Mouse (Mus musculus): ENCODE results near the gene Strbp. TPM values are rescaled to one million over a fixed set of nuclear protein-coding genes. Genes with fewer than 3 reads are reported as not detected.

The Strbp gene
- total RNA-seq, 2 experiments from 2014 or later: 240 to 244 TPM

- intact Hi-C loops (cut with DNase I): no loop called here
- no peak for DNase-seq (ENCODE audit: extremely low spot score in 1 of 2, low spot score in 2 of 2)
Observed at GRCm38 (mm10) chr2:37480039-37480438, 223.6 kb downstream of the Strbp start.

GRCm38 (mm10) chr2:37479559-37479958 lies 224.1 kb downstream of the Strbp start:
- DNase-seq (ENCODE audit: extremely low spot score in 1 of 2, low spot score in 2 of 2): no peak
- intact Hi-C loops (cut with DNase I): no loop called here

GRCm38 (mm10) chr2:37466266-37466665 lies 237.4 kb downstream of the Strbp start:
- no peak for DNase-seq (ENCODE audit: extremely low spot score in 1 of 2, low spot score in 2 of 2)
- intact Hi-C loops (cut with DNase I): no loop called here

GRCm38 (mm10) chr2:37460707-37461106 lies 243.0 kb downstream of the Strbp start:
- DNase-seq (ENCODE audit: extremely low spot score in 1 of 2, low spot score in 2 of 2): no peak
- intact Hi-C loops (cut with DNase I): no loop called here

- intact Hi-C loops (cut with DNase I): no loop called here
- no peak for DNase-seq (ENCODE audit: extremely low spot score in 1 of 2, low spot score in 2 of 2)
Observed at GRCm38 (mm10) chr2:37452376-37452760, 251.3 kb downstream of the Strbp start.

- intact Hi-C loops (cut with DNase I): no loop called here
Observed at GRCm38 (mm10) chr2:37451667-37452375, 251.8 kb downstream of the Strbp start.

GRCm38 (mm10) chr2:37442611-37443591 lies 260.8 kb downstream of the Strbp start, which contains the start of the genes Zbtb26, Zbtb6 and Rabgap1:
TSS of gene Zbtb26 (minus strand) at chr2:37443135.
TSS of gene Zbtb6 (minus strand) at chr2:37443171.
TSS of gene Rabgap1 (plus strand) at chr2:37443279.
- peak; percentile 94 to 98 for DNase-seq (ENCODE audit: extremely low spot score in 1 of 2, low spot score in 2 of 2)
- intact Hi-C loops (cut with DNase I): no loop called here

More at GRCm38 (mm10) chr2:37451667-37452375, 251.8 kb downstream of the Strbp start:
- DNase-seq (ENCODE audit: extremely low spot score in 1 of 2, low spot score in 2 of 2): peak; percentile 83 to 97

Small RNA genes lying within 50 kb of the gene (microRNA-seq; reads per million reads assigned to microRNA genes)
- gene Mir5128: 3.2 reads per million, percentile 4 among the genes with 10 or more reads in this experiment

Other genes with a start within 250 kb of the Strbp start
- gene Gpr21, start 187.5 kb downstream of the Strbp start, total RNA-seq (2021): 10 to 100 TPM; 13.8 to 15.7 TPM
- 1 to 10 TPM; 5.4 to 7.0 TPM for gene Crb2, start 72.4 kb upstream of the Strbp start, total RNA-seq (2021)

Data from left cerebral cortex, postnatal 10 days (tissue).